Mouse (Mus musculus): ENCODE data around the gene Ptprn.

Ptprn gene

GRCm38 (mm10) chr1:75223532-75223931 lies 40.8 kb downstream of the Ptprn start:
- DNase-seq (ENCODE audit: low spot score in 2 of 2): no peak

DNA sequence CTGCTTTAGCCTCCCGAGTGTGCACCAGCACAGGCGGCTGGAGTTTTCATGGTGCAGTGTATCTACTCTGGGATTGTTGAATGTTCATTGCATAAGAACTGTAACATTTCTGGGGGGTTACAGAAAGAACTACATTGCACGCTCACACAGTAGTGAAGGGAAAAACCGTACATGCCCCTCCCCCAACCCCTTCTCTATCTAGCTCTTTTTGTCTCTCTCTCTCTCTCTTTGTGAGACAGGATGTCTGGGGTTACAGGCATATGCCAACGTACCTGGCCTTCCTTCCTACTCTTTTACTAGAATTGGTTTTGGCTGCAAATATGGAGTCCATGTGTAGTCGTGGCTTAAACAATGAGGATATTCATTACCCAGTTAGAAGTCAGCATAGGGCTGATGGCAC lies 41.4 kb downstream of the Ptprn start:
- peak; percentile 47 to 61 for DNase-seq (ENCODE audit: low spot score in 2 of 2)

- DNase-seq (ENCODE audit: low spot score in 2 of 2): no peak
These were observed 42.8 kb downstream of the Ptprn start for GRCm38 (mm10) chr1:75221538-75221937.

DNA sequence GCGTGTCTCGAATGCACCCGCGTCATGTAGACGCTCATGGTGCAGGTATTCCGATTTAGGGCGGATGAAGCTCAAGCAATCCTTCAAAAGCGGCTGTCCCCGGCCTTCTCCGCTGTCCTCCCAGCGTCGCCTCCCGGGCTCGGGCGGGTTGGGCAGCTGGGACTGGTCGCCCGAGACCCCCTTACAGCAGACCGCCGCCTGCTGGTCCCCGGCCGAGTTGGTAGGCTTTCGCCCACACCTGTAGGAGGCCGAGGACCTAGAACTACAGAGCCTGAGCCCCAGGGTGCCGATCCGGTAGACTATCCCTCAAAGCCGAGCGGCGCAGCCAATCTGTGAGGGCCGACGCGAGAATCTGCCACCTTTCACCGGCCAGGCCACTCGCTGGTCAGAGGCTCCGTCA lies 44.8 kb downstream of the Ptprn start, which contains the start of gene Tuba4a:
Gene Tuba4a, minus strand, starts transcription at position 335 of the 400 bp plus-strand sequence.
- DNase-seq (ENCODE audit: low spot score in 2 of 2): peak; percentile 31 to 47

DNA sequence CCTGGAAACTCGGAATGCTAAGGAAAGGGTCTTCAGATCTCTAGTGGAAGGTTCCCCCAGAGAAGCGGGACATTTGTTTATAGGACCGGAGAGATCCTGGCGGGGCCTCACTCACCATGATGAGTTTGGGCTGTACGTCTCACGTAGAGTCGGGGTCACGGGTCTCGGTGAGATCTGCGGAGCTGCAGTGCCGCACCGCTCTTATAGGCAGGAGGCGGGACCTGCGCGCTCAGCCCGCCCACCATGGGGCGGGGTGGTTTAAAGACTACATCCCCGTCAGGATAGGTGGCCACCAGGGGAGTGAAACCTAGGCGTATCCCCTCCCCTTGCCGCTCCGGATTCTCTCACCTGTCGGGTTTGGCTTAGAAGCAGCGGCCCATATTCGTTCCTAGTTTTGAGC lies 45.2 kb downstream of the Ptprn start:
- peak; percentile 93 to 98 for DNase-seq (ENCODE audit: low spot score in 2 of 2)

- DNase-seq (ENCODE audit: low spot score in 2 of 2): peak; percentile 63 to 66
These were observed 45.9 kb downstream of the Ptprn start for GRCm38 (mm10) chr1:75218227-75219001.

DNA sequence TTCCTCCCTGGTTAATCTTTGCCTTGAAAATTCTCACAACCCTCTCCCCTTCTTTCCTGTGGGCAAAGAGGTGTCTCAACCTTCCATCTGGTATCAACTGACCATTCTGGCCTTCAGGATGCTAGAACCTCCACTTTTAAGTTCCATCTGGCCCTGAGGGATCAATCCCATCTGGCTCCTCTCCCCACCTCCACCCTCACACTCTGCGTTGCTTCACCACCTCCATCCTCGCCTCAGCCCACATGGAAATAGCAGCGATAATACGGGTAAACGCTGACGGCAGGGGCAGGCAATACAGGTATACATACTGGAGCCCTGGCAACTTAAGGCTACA lies 46.4 kb downstream of the Ptprn start:
- DNase-seq (ENCODE audit: low spot score in 2 of 2): no peak

GRCm38 (mm10) chr1:75216797-75217585 lies 47.3 kb downstream of the Ptprn start:
- DNase-seq (ENCODE audit: low spot score in 2 of 2): no peak

- no peak for DNase-seq (ENCODE audit: low spot score in 2 of 2)
These were observed 48.5 kb downstream of the Ptprn start for GRCm38 (mm10) chr1:75215785-75216184.

- DNase-seq (ENCODE audit: low spot score in 2 of 2): no peak
These were observed 49.4 kb downstream of the Ptprn start for GRCm38 (mm10) chr1:75214886-75215285.

DNA sequence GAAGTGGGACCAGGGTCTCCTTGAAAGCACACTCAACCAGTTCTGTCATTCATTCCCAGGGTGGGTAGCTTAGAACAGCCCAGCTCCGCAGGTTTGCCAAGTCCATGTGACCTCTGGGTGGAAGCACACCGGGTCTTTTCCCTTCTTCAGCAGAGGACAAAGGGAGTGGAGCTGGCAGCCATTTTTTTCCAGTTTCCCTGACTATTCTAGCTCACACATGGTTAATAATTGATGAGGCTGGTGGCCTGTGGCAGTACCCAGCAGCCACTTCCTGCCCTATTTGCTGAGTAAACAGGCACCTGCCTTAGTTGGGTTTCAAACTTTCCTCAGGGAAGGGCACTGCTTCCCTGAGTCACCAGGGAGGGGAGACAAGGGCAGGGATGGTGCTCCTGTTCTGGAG lies 49.9 kb downstream of the Ptprn start:
- no peak for DNase-seq (ENCODE audit: low spot score in 2 of 2)

- no peak for DNase-seq (ENCODE audit: low spot score in 2 of 2)
These were observed 51.2 kb downstream of the Ptprn start for GRCm38 (mm10) chr1:75213096-75213495.

DNA sequence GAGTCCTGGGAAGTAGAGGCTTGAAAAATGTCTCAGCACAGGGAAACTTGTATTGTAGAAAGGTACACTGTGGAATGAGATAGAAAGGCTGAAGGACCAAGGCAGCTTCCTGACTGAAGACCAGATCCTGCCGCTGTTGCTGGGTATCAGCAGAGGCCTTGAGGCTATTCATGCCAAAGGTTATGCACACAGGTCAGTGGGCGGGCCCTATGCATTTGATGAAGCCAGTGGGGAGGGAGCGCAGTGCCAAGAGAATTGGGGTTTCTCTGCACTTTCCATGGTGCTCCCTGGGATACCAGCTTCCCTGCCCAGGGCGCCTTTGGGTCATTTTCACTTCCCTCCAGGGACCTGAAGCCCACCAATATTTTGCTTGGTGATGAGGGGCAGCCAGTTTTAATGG lies 51.8 kb downstream of the Ptprn start:
- no peak for DNase-seq (ENCODE audit: low spot score in 2 of 2)

- DNase-seq (ENCODE audit: low spot score in 2 of 2): no peak
These were observed 53.1 kb downstream of the Ptprn start for GRCm38 (mm10) chr1:75211141-75211708.

DNA sequence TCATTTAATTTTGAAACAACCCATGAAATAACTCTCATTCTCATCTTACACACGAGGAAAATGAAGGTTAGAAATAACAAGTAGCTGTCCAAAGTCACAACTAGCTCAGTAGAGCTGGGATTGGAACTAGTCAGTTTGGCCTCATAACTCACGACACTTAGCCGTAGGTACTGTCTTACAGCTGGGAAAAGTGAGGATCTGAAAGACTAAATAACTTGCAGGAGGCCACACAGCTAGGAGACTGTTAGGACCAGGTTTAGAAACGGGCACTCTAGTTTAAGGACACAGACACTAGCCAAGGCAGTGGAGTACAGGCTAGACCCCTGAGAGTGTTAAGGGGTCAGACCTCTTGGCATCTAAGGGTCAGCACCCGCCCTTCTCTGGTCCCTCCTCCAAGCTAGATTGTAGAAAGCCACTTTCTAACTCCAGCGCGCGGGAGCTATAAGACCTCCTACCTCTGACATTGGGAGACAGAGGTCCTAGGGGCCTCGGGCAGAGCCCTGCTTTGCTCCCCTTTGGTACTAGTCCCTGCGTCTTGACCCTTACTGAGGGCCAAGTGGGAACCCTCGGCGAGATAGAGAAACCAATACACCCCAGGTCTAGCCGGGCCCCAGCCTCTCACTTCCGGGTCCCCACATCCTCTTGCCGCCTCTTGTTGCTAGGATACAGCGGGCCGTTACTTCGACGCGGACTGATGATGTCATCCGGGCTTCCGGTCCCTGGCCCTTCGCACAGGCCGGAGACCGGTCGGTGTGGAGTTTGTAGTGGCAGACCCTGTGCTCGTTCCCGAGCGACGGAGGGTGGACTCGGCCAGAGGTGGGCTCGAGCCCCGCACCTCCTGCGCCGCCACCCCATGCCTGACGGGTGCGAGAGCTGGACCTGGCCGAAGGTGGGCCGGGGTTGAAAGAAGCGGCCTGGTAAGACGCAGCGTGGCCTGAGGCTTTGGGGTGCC lies 53.9 kb downstream of the Ptprn start, which contains the start of the genes Glb1l and Stk16:
Gene Glb1l, minus strand, starts transcription at position 678 of the 952 bp plus-strand sequence.
Gene Stk16, plus strand, starts transcription at position 703 of the 952 bp plus-strand sequence.
- peak; percentile 91 to 96 for DNase-seq (ENCODE audit: low spot score in 2 of 2)

- DNase-seq (ENCODE audit: low spot score in 2 of 2): peak in 1 of 2 experiments; percentile 27
These were observed 55.2 kb downstream of the Ptprn start for GRCm38 (mm10) chr1:75208967-75209678.

GRCm38 (mm10) chr1:75201236-75201635 lies 63.1 kb downstream of the Ptprn start:
- DNase-seq (ENCODE audit: low spot score in 2 of 2): no peak
